Mouse (Mus musculus) spleen, adult 10 weeks (tissue): ENCODE results near the gene Nck2. TPM values are rescaled to one million over a fixed set of nuclear protein-coding genes. Genes with fewer than 3 reads are reported as not detected.

Experiments used
- polyA plus RNA-seq: library from polyadenylated mRNA; stranded (reverse); fragments of 350-450 nt; fragmentation: Illumina TruSeq; extraction: RNeasy Lipid Tissue Mini Kit (QIAGEN cat#74804); gene quantifications from one replicate; pipeline ENCODE4 v1.2.3, GENCODE M21; 2015; ENCODE audit warnings: low replicate concordance; ENCODE audit not compliant: insufficient read depth

The Nck2 gene
- 11.6 TPM for polyA plus RNA-seq

DNA sequence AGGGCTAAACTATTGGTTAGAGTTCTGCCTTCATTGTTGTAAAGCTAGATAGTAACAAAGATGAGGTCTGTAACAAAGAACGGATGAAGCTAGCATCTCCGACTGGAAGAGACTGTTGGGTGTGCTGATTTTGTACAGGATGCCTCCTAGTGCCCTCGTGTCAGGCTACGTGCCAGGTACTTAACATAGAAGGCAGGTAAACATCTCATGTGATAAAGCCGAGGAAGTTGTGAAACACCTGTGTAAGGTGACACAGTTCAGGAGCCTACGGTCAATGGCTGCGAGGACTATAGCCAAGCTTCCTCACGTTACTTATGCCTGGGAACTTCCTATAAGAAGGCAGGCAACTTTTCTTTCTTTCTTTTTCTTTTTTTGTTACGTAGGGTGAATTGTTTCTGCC lies at the start of gene Nck2:
Nck2 (plus strand) TSS at position 49 of the 400 bp plus-strand sequence.

Other genes with a start within 250 kb of the Nck2 start
- gene Fhl2, start 247.6 kb upstream of the Nck2 start, polyA plus RNA-seq: 2.1 TPM